Mouse (Mus musculus) E14TG2a.4 (cell line): Measurements from ENCODE around the gene Vangl1.

Experiments used
- H3K27me3 ChIP-seq: 2 replicates; pipeline ENCODE4 v1.6.1; 2014; ENCODE audit warnings: low read length, control low read depth; ENCODE audit not compliant: insufficient read depth
- H3K36me3 ChIP-seq: 2 replicates; pipeline ENCODE4 v1.6.1; 2014; ENCODE audit warnings: low read length, control low read depth; ENCODE audit not compliant: insufficient read depth
- H3K4me1 ChIP-seq: replicated peaks from 2 replicates; pipeline ENCODE4 v1.6.1; 2014; ENCODE audit warnings: low read depth, low read length, control low read depth
- H3K4me3 ChIP-seq: replicated peaks from 2 replicates; pipeline ENCODE4 v1.5.1; 2014; ENCODE audit warnings: mild to moderate bottlenecking, low read length
- H3K9me3 ChIP-seq: 2 replicates; pipeline ENCODE4 v1.6.1; 2014; ENCODE audit warnings: low read length, control low read depth
- CTCF ChIP-seq: conservative IDR thresholded peaks from 2 replicates; pipeline ENCODE4 v1.5.1; 2014; ENCODE audit warnings: low read length
- NANOG ChIP-seq: IDR thresholded peaks from 2 replicates; pipeline ENCODE4 v1.6.1; 2014; ENCODE audit warnings: borderline replicate concordance, low read length, mixed read lengths
- POU5F1 ChIP-seq: IDR thresholded peaks from 2 replicates; pipeline ENCODE4 v1.6.1; 2014; ENCODE audit warnings: low read length, borderline replicate concordance

The Vangl1 gene

DNA sequence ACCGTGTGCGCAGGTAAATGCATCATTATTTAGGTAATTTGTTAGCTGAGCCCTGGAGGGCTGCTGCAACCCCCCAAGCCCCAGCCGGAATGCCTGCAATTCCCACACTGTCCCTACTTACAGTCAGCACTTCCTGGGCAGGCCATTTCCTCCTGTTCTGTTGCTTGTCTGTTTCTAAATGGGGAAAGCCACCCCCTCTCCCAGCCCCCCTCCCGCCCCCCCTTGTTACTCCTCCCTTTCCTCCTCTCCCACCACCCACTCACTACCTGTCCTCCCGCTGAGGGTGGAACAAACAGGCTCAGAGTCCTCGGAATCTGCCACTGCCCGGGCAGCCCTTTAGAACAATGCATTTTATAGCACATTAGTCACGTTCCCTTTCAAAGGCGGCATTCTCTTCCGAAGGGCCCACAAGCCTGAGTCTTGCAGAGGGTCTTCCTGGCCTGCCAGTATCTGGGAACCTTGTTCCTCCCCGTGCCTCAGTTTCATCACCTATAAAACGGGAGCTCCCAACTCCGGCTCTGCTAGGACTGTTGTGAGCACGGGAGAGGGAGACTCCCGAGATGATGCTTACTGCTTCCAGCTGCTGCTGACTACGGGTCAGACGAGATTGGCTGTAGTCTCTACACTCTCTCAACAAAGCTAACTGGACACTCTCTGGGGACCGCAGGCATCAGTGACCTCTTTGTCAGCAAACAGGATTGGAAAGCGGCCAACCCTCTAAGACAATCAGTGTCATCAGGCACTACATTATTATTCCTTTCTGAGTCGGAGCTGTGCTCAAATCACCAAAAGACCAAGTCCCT is 10.8 kb downstream of the Vangl1 start:
- TF ChIP-seq NANOG = no peak
- Histone ChIP-seq H3K27me3 (no peaks in the 10 kb centered on the region), H3K4me1 (peaks cover 84% of the 10 kb centered on the region), H3K4me3 (peak overlapping the region; percentile 35), H3K36me3 (peaks cover 61% of the 10 kb centered on the region), H3K9me3 (peaks cover 56% of the 10 kb centered on the region)

DNA sequence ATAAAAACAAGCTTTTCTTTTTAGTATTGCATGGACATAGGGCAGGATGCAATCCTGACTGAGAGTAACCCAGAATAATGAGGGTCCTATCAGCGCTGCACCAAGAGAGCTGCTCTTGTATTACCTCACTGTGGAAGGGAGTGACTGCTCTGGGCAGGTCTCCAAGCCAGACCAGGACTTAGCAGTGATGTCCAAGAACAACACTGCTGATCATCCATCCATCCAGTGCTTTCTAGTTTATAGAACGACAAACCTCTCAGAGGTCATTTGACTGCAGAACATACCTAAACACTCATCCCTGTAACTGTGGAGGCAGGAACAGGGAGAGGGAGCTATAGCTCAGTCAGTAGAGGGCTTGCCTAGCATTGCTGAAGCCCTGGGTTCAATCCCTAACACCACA is 11.9 kb downstream of the Vangl1 start:
- Histone ChIP-seq H3K9me3 (peaks cover 63% of the 10 kb centered on the region), H3K4me3 (no peak overlapping the region), H3K27me3 (no peaks in the 10 kb centered on the region), H3K36me3 (peaks cover 72% of the 10 kb centered on the region), H3K4me1 (peaks cover 84% of the 10 kb centered on the region)
- TF ChIP-seq CTCF (no peak), NANOG (no peak), POU5F1 (no peak)

DNA sequence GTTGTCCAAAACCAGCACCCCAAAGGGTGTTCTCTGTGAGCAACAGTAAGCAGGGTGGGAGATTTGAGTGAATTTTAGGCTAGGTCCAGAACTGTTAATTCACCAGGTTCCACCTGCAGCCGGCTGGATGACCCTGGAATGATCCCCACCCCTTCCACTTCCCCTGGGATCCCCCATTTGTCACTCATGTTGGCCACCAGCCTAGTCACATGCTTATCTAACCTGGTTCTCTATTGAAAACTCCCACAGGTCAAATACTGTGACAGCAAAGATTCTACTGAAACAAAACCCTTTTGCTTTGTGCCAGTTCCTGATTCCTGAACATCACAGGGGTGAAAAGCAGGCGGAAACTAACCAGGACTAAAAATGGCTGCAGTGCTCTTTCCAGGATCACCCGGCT is 12.9 kb downstream of the Vangl1 start:
- Histone ChIP-seq H3K4me1 (peaks cover 80% of the 10 kb centered on the region), H3K4me3 (no peak overlapping the region), H3K9me3 (peaks cover 63% of the 10 kb centered on the region), H3K27me3 (no peaks in the 10 kb centered on the region), H3K36me3 (peaks cover 80% of the 10 kb centered on the region)
- TF ChIP-seq CTCF (no peak), NANOG (no peak), POU5F1 (no peak)

DNA sequence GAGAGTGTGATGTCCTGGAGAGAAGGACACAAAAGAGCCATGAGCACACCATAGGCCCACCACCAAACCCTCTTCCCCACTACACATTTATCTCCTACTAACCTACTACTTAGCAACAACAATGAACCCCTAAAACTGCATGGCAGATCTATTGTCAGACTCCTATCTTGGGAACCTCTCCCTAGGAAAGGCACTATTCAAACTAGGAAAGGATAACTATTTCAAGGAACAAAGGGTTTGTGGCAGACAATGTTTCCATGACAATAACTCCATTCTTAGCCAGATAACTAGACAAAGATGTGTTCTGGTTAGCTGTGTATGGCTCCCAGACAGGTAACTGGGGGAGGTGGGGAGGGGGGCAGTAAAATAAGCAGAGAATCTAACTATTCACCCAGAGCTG is 13.9 kb downstream of the Vangl1 start:
- TF ChIP-seq CTCF (no peak), NANOG (peak; percentile 89)
- Histone ChIP-seq H3K4me1 (peaks cover 70% of the 10 kb centered on the region), H3K4me3 (no peak overlapping the region), H3K9me3 (peaks cover 71% of the 10 kb centered on the region), H3K36me3 (peaks cover 80% of the 10 kb centered on the region), H3K27me3 (no peaks in the 10 kb centered on the region)

DNA sequence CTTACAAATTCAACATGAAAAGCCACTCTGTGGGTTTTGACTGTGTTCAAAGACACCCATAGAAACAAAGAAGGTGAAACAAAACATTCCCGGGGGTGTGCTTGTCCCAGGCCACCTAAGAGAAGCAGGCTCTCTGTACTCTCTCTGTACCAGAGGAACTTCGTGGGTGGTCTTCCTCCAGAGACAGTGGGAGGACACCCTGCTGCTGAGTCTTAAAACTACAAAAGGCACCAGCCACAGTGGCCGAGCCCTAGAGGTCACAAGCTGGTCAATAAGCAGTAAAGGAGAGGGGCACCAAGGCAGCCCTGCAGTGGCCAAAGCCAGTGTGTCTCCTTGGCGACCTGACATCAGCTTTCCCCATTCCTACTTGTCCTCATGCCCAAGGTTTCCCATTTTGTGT is 14.5 kb downstream of the Vangl1 start:
- H3K4me1 ChIP-seq = peaks cover 69% of the 10 kb centered on the region
- TF ChIP-seq CTCF (no peak), POU5F1 (no peak), NANOG (no peak)
- H3K4me3 ChIP-seq = no peak overlapping the region

DNA sequence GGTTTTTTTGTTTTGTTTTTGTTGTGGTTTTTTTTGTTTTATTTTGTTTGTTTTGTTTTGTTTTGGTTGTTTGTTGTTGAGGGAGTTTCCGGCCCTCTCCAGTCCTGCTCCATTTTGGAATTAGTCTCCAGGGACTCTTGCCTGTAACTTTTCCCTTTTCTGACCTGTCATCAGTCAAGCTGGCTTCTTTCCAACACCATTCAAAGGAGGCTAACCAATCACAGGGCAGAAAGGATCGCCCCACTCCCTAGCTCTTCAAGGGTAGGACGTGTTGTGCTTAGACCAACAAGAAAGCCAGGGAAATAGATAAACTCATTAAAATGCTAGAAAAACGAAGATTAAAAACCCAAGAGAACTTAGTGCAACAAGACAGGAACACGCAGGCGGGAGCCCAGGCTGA is 15.5 kb downstream of the Vangl1 start:
- H3K4me1 ChIP-seq = peaks cover 69% of the 10 kb centered on the region
- no peak for TF ChIP-seq CTCF
- no peak for TF ChIP-seq NANOG
- no peak for TF ChIP-seq POU5F1
- H3K9me3 ChIP-seq = peaks cover 54% of the 10 kb centered on the region
- peak overlapping the region; percentile 11; the same call in 1 of the 2 replicates for H3K4me3 ChIP-seq
- H3K36me3 ChIP-seq = peaks cover 72% of the 10 kb centered on the region
- no peaks in the 10 kb centered on the region for H3K27me3 ChIP-seq

More for the DNA sequence above, 14.5 kb downstream of the Vangl1 start:
- Histone ChIP-seq H3K36me3 (peaks cover 78% of the 10 kb centered on the region), H3K9me3 (peaks cover 65% of the 10 kb centered on the region), H3K27me3 (no peaks in the 10 kb centered on the region)

DNA sequence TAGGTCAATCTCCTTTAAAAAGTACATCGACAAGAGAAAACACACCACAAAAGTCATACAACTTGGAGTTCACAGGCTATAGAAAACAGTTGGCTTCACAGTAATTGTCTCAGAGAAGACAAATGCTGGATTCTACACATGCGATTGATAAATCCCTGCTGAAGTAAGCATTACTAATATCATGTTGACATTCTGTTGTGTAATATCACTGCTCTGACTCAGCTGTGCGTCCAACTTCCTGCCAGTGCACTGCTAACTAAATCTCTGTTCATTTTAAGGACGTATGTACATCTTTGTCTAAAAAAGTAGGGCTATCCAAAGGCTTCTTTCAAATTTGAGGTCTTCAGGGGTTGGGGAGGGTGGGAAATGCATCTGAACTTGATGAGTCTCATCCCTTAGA is 17.1 kb downstream of the Vangl1 start:
- Histone ChIP-seq H3K4me1 (peaks cover 66% of the 10 kb centered on the region), H3K27me3 (no peaks in the 10 kb centered on the region), H3K4me3 (no peak overlapping the region), H3K9me3 (peaks cover 40% of the 10 kb centered on the region), H3K36me3 (peaks cover 67% of the 10 kb centered on the region)
- no peak for TF ChIP-seq CTCF

DNA sequence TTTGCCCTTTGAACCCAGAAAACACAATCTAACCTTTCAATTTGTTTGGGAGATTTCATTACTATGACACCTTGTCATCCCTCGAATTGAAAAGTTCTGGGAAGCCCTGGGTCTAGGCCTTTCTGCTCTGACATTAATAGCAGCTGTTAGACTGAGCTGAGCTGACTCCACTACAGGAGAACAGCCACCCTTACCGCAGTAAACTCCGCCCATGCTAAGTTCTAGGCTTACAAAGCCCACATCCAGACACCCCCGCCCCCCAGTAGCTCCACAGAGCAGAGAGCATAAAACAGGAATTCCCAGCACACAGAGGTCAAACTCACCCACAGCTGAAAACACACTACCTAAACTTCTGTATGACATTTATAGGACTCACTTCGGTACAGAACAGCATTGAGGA is 19.8 kb downstream of the Vangl1 start:
- no peaks in the 10 kb centered on the region for H3K27me3 ChIP-seq
- TF ChIP-seq NANOG (no peak), CTCF (no peak), POU5F1 (no peak)
- no peak overlapping the region for H3K4me3 ChIP-seq
- H3K36me3 ChIP-seq = peaks cover 75% of the 10 kb centered on the region
- H3K9me3 ChIP-seq = peaks cover 14% of the 10 kb centered on the region
- H3K4me1 ChIP-seq = peaks cover 66% of the 10 kb centered on the region

DNA sequence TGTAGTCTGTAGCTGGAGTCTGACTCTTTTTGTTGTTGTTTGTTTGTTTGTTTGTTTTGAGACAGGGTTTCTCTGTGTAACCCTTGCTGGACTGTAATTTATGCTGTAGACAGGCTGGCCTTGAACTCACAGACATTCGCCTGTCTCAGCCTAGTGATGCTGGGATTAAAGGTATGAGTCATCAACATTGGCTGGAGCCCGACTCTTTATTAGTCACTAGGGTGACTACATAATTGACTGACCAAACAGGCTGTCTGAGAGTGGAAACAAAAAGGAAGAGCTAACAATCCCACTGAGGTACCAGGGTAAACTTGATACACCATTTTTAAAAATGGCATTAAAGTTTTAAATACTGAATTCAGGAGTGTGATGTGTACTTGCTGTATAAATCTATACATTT is 21.9 kb downstream of the Vangl1 start:
- TF ChIP-seq POU5F1 (no peak), NANOG (no peak), CTCF (no peak)
- Histone ChIP-seq H3K4me1 (peaks cover 46% of the 10 kb centered on the region), H3K36me3 (peaks cover 70% of the 10 kb centered on the region), H3K9me3 (peaks cover 8% of the 10 kb centered on the region), H3K4me3 (no peak overlapping the region), H3K27me3 (no peaks in the 10 kb centered on the region)
